ENCODE assay signal across 8 mouse cellular contexts in genomic region chr10:77434076-77434456, GRCm38 (mm10). TPM values are rescaled to one million over a fixed set of nuclear protein-coding genes. Genes with fewer than 3 reads are reported as not detected.
DNase-seq lines count a peak whose midpoint lies in the region; ATAC-seq lines count a peak whose summit lies in the region.

No protein-coding gene starts in this region.

- no peak overlapping the region for H3K9ac ChIP-seq in lung, embryonic 16.5 days (ENCODE audit: low read length)
- peak overlapping the region; percentile 36; the same call in 1 of the 2 replicates for H3K9ac ChIP-seq in hindbrain, embryonic 14.5 days
- no peak overlapping the region for H3K9ac ChIP-seq in stomach, embryonic 14.5 days (replicated peaks; ENCODE audit: low read depth, low read length)

- ATAC-seq in lung, embryonic 16.5 days (ENCODE audit: low read depth) = no peak
- no peak for ATAC-seq in hindbrain, embryonic 14.5 days (ENCODE audit: low FRiP score)
- no peak for ATAC-seq in stomach, embryonic 14.5 days (ENCODE audit: insufficient number of reproducible peaks, insufficient read depth, low FRiP score, low read depth)

- peak overlapping the region; percentile 60 for H3K27ac ChIP-seq in heart, embryonic 10.5 days
- peak overlapping the region; percentile 62 for H3K27ac ChIP-seq in lung, embryonic 16.5 days (ENCODE audit: low read length)
- H3K27ac ChIP-seq in hindbrain, embryonic 14.5 days = peak overlapping the region; percentile 51; the same call in 1 of the 2 replicates
- no peak overlapping the region; the same call in 1 of the 2 replicates for H3K27ac ChIP-seq in stomach, embryonic 14.5 days (ENCODE audit: low read length)

- DNase-seq in heart, embryonic 10.5 days (ENCODE audit: low spot score) = no peak
- DNase-seq in heart, adult 8-10 months (ENCODE audit: low spot score) = no peak
- no peak for DNase-seq in lung, postnatal 25 days (ENCODE audit: low spot score)
- DNase-seq in hindbrain, embryonic 14.5 days (ENCODE audit: low spot score) = no peak
- no peak for DNase-seq in layer of hippocampus, adult 9-10 months (ENCODE audit: low spot score)
- no peak for DNase-seq in testis, postnatal 10 days (ENCODE audit: low spot score)

- peaks cover 19% of the 10 kb centered on the region for H3K4me1 ChIP-seq in heart, embryonic 10.5 days
- peaks cover 3% of the 10 kb centered on the region for H3K4me1 ChIP-seq in lung, embryonic 16.5 days (replicated peaks; ENCODE audit: control insufficient read depth, insufficient read depth, low read length)
- 0 out of 2 replicates have a peak, but pooled peaks cover 4% of the 10 kb centered on the region for H3K4me1 ChIP-seq in hindbrain, embryonic 14.5 days (replicated peaks; ENCODE audit: control insufficient read depth, insufficient read depth, low read length)
- no peaks in the 10 kb centered on the region for H3K4me1 ChIP-seq in stomach, embryonic 14.5 days (ENCODE audit: control insufficient read depth, insufficient read depth, low read length)

- no peaks in the 10 kb centered on the region for H3K9me3 ChIP-seq in heart, embryonic 10.5 days
- H3K9me3 ChIP-seq in lung, embryonic 16.5 days (ENCODE audit: control insufficient read depth, low read length) = no peaks in the 10 kb centered on the region
- no peaks in the 10 kb centered on the region for H3K9me3 ChIP-seq in hindbrain, embryonic 14.5 days (ENCODE audit: control insufficient read depth, low read length)
- H3K9me3 ChIP-seq in stomach, embryonic 14.5 days (ENCODE audit: control insufficient read depth, low read depth, low read length) = no peaks in the 10 kb centered on the region

- 45% methylated on average over 4 of the region's 4 CpGs for WGBS in heart, embryonic 10.5 days
- 25% methylated on average over 4 of the region's 4 CpGs for WGBS in lung, embryonic 16.5 days
- WGBS in hindbrain, embryonic 14.5 days = 19% methylated on average over 4 of the region's 4 CpGs
- 47% methylated on average over 4 of the region's 4 CpGs for WGBS in stomach, embryonic 14.5 days

- peak overlapping the region; percentile 24; the same call in 1 of the 2 replicates for H3K4me3 ChIP-seq in heart, embryonic 10.5 days
- H3K4me3 ChIP-seq in lung, embryonic 16.5 days (ENCODE audit: low read length) = no peak overlapping the region
- no peak overlapping the region for H3K4me3 ChIP-seq in hindbrain, embryonic 14.5 days (replicated peaks; ENCODE audit: low read length)
- H3K4me3 ChIP-seq in stomach, embryonic 14.5 days (ENCODE audit: low read depth, low read length) = no peak overlapping the region

- H3K27me3 ChIP-seq in heart, embryonic 10.5 days (ENCODE audit: insufficient read depth, poor library complexity, severe bottlenecking) = no peaks in the 10 kb centered on the region; the same call in 1 of the 2 replicates
- H3K27me3 ChIP-seq in lung, embryonic 16.5 days (ENCODE audit: control insufficient read depth, insufficient read depth, low read depth, low read length) = no peaks in the 10 kb centered on the region
- H3K27me3 ChIP-seq in hindbrain, embryonic 14.5 days (ENCODE audit: control insufficient read depth, insufficient read depth, low read length) = no peaks in the 10 kb centered on the region
- H3K27me3 ChIP-seq in stomach, embryonic 14.5 days (ENCODE audit: control insufficient read depth, insufficient read depth, low read length) = no peaks in the 10 kb centered on the region

- H3K4me2 ChIP-seq in lung, embryonic 16.5 days (ENCODE audit: low read depth, low read length) = peak overlapping the region; percentile 4; the same call in 1 of the 2 replicates
- peak overlapping the region; percentile 41 for H3K4me2 ChIP-seq in hindbrain, embryonic 14.5 days (replicated peaks)
- 0 out of 2 replicates have a peak overlapping the region, but pooled peaks have one; percentile 17 for H3K4me2 ChIP-seq in stomach, embryonic 14.5 days (replicated peaks; ENCODE audit: low read depth, low read length)

- H3K36me3 ChIP-seq in heart, embryonic 10.5 days = no peaks in the 10 kb centered on the region
- H3K36me3 ChIP-seq in lung, embryonic 16.5 days (ENCODE audit: control insufficient read depth, insufficient read depth, low read length) = no peaks in the 10 kb centered on the region
- H3K36me3 ChIP-seq in hindbrain, embryonic 14.5 days (replicated peaks; ENCODE audit: control insufficient read depth, insufficient read depth) = no peaks in the 10 kb centered on the region
- no peaks in the 10 kb centered on the region for H3K36me3 ChIP-seq in stomach, embryonic 14.5 days (ENCODE audit: control insufficient read depth, insufficient read depth, low read length)

RNA-seq across cellular contexts. Expression of gene Adarb1, which starts 16.0 kb away (rescaled TPM):
- polyA plus RNA-seq in heart, embryonic 10.5 days (2016; fragmentation: Nextera tagmentation; extraction: Ambion mirVana) = 9.2 and 9.9 TPM in 2 replicates
- 10 to 100 TPM; 12.4 to 17.7 (median 16.4) TPM for total RNA-seq in heart, adult 8-10 months (2022)
- polyA plus RNA-seq in lung, embryonic 16.5 days (2015; fragmentation: Nextera tagmentation; extraction: Ambion mirVana) = 34.1 and 36.6 TPM in 2 replicates
- polyA plus RNA-seq in hindbrain, embryonic 14.5 days (2014; fragmentation: Nextera tagmentation; extraction: Ambion mirVana) = 20.6 and 20.7 TPM in 2 replicates
- polyA plus RNA-seq in stomach, embryonic 14.5 days (2014; fragmentation: Nextera tagmentation; extraction: Ambion mirVana) = 7.2 and 8.3 TPM in 2 replicates
